Mouse (Mus musculus) liver, adult 2 months (tissue): ENCODE measurements at regions not wholly inside any gene's neighbourhood (a gene's known extent, or its start where the extent isn't known, plus 50 kb on each side); places are given as distances from the start of the nearest gene placed in this dataset.
"Not testable (repeated sequence)": the region's sequence is repeated elsewhere in the genome, so short reads cannot be mapped to it uniquely, and the experiment has no call there.

Source experiments
- DNase-seq: peaks from one replicate; pipeline ENCODE4 v3.0.0-alpha.2; 2011; ENCODE audit warnings: low read depth, low spot score; ENCODE audit errors: extremely low read depth
- H3K27ac ChIP-seq: fragments of 200-500 bp; replicated peaks from 2 replicates; pipeline ENCODE4 v1.5.1; 2012; ENCODE audit warnings: low read depth, mild to moderate bottlenecking, control low read depth, inconsistent platforms, low read length; ENCODE audit not compliant: insufficient read depth
- H3K27me3 ChIP-seq: fragments of 200-500 bp; 2 replicates; pipeline ENCODE4 v1.6.1; 2012; ENCODE audit warnings: mild to moderate bottlenecking, moderate library complexity, low read length, inconsistent platforms; ENCODE audit not compliant: control insufficient read depth, insufficient read depth
- H3K36me3 ChIP-seq: fragments of 200-500 bp; 2 replicates; pipeline ENCODE4 v1.6.1; 2012; ENCODE audit warnings: low read length, inconsistent platforms; ENCODE audit not compliant: control insufficient read depth, insufficient read depth
- H3K4me1 ChIP-seq: fragments of 200-500 bp; 2 replicates; pipeline ENCODE4 v1.6.1; 2011; ENCODE audit warnings: low read length; ENCODE audit not compliant: control insufficient read depth, insufficient read depth
- H3K4me3 ChIP-seq: fragments of 200-500 bp; 2 replicates; pipeline ENCODE4 v1.5.1; 2011; ENCODE audit warnings: low read depth, mild to moderate bottlenecking, control low read depth, low read length, moderate library complexity; ENCODE audit not compliant: insufficient read depth
- H3K79me2 ChIP-seq: fragments of 200-500 bp; 2 replicates; pipeline ENCODE4 v1.6.1; 2012; ENCODE audit warnings: inconsistent platforms, mild to moderate bottlenecking, low read length, moderate library complexity; ENCODE audit not compliant: control insufficient read depth, insufficient read depth
- H3K9ac ChIP-seq: fragments of 200-500 bp; 2 replicates; pipeline ENCODE4 v1.6.1; 2012; ENCODE audit warnings: low read depth, mild to moderate bottlenecking, control low read depth, inconsistent platforms, low read length
- CTCF ChIP-seq: fragments of 200-500 bp; IDR thresholded peaks from 2 replicates; pipeline ENCODE4 v1.5.1; 2011; ENCODE audit warnings: low read depth, low read length, control low read depth
- POLR2A ChIP-seq: fragments of 200-500 bp; IDR thresholded peaks from 2 replicates; pipeline ENCODE4 v1.6.1; 2011; ENCODE audit warnings: low read length, control low read depth; ENCODE audit not compliant: insufficient read depth; ENCODE audit errors: extremely low read depth
- WGBS: fragments of 180-500 bp; shearing (Covaris S2); methylation state at CpG from one replicate; pipeline ENCODE4 v1.1.7; 2018; 5-methylcytosine and 5-hydroxymethylcytosine counted together

DNA sequence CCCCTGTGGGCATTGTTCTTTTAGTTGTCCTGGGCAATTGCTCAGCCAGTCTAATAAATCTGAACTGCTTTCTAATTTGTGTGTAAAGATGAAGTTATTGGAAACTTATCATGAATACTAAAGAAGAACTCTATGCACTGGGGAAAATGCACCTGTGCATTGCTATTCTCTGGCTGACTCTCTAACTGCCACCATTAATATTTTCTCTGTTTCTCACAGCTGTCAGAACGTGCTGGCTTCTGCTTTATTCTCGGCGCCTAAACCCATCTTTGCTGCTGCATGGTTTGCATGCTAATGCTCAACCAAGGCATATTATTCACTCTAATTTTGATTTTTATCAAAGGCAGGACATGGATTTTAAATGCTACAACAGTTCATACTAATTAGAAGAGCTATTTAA, 128.9 kb upstream of the Gm527 start:
- Histone ChIP-seq H3K79me2 (no peaks in the 10 kb centered on the region), H3K27me3 (no peaks in the 10 kb centered on the region), H3K9ac (no peak overlapping the region), H3K36me3 (no peaks in the 10 kb centered on the region), H3K27ac (no peak overlapping the region), H3K4me1 (no peaks in the 10 kb centered on the region), H3K4me3 (no peak overlapping the region)
- DNase-seq: no peak
- TF ChIP-seq POLR2A: no peak
- no peak for TF ChIP-seq CTCF
- WGBS: 87% methylated on average over 3 of the region's 3 CpGs

DNA sequence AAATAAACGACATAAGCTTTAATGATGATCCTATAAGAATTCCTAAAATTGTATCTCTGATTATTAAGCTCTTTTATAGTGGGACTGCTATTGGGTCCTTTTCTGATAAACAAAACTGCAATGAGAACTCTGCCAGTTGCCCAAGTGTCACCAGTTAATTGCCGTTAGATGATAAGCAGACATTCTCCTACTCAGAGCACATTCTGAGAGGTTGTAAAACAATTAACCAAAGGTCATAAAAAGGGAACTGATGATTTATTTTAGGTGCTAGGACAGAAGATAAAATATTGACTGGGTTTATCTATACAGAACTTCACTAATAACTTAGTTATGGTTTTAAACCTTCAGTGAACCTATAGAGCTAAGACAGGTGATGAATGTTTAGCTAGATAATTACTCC, 109.2 kb upstream of the Gm527 start:
- not testable (repeated sequence) for H3K4me1 ChIP-seq, H3K79me2 ChIP-seq, H3K4me3 ChIP-seq, DNase-seq, H3K27ac ChIP-seq, H3K36me3 ChIP-seq, H3K9ac ChIP-seq, H3K27me3 ChIP-seq
- 62% methylated on average over 2 of the region's 2 CpGs for WGBS

DNA sequence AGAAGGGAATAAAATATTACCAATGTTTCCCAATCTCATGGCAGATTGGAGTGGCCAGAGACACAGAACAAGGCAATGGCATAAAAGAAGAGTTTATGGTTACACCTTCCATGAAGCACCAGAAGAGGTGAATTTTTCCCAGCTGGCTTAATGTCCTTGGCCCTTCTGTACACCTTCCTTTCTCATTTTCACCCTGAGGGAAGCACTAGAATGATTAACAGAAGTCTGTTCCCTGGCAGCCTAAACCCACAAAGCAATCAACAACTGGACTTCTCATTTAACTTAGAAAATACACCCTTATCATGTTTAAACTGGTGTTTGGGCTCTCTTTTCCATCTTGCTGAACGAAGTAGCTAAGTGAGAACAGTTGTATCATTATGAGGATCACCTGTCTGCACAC, 107.6 kb upstream of the Gm527 start:
- DNase-seq: no peak
- H3K4me1 ChIP-seq: no peaks in the 10 kb centered on the region
- H3K27me3 ChIP-seq: no peaks in the 10 kb centered on the region
- no peak overlapping the region for H3K4me3 ChIP-seq
- 44% methylated on average over 1 of the region's 1 CpGs for WGBS
- no peaks in the 10 kb centered on the region for H3K79me2 ChIP-seq
- H3K36me3 ChIP-seq: no peaks in the 10 kb centered on the region
- TF ChIP-seq POLR2A (no peak), CTCF (no peak)
- H3K9ac ChIP-seq: no peak overlapping the region
- no peak overlapping the region for H3K27ac ChIP-seq

DNA sequence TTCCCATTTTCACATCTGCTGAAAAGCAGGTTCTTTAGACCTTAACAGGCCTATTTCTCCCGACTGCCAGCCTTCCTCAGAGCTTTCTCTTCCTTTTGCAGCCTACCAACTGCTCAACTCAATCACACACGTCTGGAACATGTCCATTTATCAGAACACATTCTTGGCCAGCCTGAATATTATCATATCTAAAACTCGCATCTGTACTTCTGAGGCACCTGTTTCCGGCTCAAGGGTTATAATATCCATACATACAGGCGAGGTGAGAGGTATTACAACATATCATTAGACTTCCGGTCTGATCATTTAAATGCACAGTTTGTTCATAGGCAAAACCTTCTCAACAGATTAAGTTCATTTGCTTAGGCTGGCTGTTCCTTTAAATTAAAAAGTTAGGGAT, 101.8 kb upstream of the Gm527 start:
- Histone ChIP-seq H3K27ac (no peak overlapping the region), H3K79me2 (no peaks in the 10 kb centered on the region), H3K4me1 (no peaks in the 10 kb centered on the region), H3K36me3 (no peaks in the 10 kb centered on the region), H3K27me3 (no peaks in the 10 kb centered on the region), H3K4me3 (no peak overlapping the region), H3K9ac (no peak overlapping the region)
- no peak for TF ChIP-seq POLR2A
- TF ChIP-seq CTCF: no peak
- DNase-seq: no peak
- 77% methylated on average over 6 of the region's 6 CpGs for WGBS

DNA sequence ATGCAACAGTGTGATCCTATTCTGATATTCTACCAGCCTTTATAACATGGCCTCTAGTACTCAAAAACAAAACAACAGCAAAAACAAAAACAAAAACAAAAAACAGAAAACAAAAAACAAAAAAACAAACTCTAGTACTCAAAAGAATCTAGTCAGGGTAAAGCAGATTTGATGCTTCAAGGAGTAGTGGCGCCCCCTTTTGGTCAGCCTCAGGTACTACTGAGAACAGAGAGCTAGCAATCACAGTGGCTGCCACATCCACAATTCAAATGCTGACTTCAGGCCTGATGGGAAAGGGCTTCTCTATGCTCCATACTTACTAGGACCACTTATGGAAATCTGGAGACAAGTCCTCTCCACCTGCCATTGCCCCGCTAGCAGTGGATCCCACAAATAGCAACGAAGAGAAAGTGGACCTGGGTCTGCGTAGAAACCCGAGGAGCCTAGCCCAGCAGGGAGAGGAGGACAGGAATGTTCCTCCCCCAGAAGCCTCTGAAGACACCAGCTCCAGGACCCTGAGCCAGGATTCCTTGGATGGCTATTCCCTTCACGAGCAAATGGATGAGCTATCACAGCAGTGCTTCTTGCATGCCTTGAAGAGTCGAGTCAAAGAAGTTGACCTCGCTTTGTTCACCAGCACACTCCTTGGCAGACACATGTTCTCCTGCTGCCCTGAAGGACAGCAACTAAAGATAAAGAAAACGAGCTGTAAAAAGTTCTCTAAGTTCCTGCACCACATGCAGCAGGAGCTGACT, 100.5 kb upstream of the Gm527 start:
- TF ChIP-seq CTCF (no peak), POLR2A (no peak)
- Histone ChIP-seq H3K79me2 (no peaks in the 10 kb centered on the region), H3K27ac (no peak overlapping the region), H3K4me1 (no peaks in the 10 kb centered on the region), H3K36me3 (no peaks in the 10 kb centered on the region), H3K9ac (no peak overlapping the region), H3K27me3 (no peaks in the 10 kb centered on the region), H3K4me3 (no peak overlapping the region)
- WGBS: 61% methylated on average over 9 of the region's 9 CpGs
- DNase-seq: no peak

DNA sequence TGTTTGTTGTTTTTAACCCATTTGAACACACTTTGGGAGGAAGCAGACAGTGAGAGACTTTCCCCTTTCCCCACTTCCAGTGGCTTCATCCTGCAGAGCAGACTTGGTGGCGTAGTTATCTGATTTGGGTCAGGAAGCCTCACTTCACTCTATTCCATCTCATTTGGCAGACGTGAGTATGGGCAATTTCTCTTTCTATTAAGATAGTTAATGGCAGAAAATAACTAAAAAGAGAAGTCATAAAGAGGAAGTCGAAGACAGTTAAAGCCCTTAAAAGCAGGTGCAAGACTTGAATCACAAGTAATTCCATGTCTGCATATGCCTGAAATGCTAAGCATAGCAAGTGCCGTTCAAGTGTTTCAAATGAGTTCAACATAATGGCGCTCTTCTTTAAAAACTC, 97.0 kb upstream of the Gm527 start:
- no peaks in the 10 kb centered on the region for H3K36me3 ChIP-seq
- DNase-seq: no peak
- no peak overlapping the region for H3K4me3 ChIP-seq
- H3K27ac ChIP-seq: no peak overlapping the region
- H3K9ac ChIP-seq: no peak overlapping the region
- no peaks in the 10 kb centered on the region for H3K27me3 ChIP-seq
- H3K79me2 ChIP-seq: no peaks in the 10 kb centered on the region
- no peaks in the 10 kb centered on the region for H3K4me1 ChIP-seq
- no peak for TF ChIP-seq POLR2A
- TF ChIP-seq CTCF: no peak
- WGBS: 78% methylated on average over 5 of the region's 5 CpGs
